Mouse (Mus musculus): ENCODE data around the gene Sbsn. TPM values are rescaled to one million over a fixed set of nuclear protein-coding genes. Genes with fewer than 3 reads are reported as not detected.

The Sbsn gene
- polyA plus RNA-seq (2012; rRNA removed), result 7.5 and 9.7 TPM in 2 replicates

DNA sequence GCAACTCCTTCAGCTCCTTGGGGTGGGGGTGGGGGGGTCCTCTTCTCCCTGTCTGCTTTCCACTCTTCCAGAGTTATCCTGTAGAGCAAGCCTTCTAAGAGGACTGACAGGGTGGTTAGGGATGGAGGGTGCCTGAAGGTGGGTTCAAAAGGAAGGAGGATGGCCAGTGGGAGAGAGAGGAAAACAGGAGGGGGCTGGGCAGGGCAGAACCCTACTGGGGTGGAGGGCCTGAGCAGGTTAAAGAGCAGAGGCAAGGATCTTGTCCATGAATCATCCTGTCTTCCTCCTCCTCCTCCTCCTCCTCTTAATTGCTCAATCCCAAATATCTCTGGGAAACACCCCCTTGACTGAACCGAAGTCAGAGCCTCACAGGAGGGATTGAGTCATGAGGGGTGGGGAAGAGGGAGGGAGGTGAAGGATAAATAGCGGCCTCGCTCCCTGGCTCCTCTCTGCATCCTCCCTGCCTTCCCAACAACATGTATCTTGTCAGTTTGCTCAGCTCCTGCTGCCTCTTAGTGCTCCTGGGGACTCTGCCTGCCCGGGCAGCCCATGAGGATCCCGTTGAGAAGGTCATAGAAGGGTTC is at the start of gene Sbsn:
Sbsn (plus strand) TSS at position 386 of the 584 bp plus-strand sequence.

DNA sequence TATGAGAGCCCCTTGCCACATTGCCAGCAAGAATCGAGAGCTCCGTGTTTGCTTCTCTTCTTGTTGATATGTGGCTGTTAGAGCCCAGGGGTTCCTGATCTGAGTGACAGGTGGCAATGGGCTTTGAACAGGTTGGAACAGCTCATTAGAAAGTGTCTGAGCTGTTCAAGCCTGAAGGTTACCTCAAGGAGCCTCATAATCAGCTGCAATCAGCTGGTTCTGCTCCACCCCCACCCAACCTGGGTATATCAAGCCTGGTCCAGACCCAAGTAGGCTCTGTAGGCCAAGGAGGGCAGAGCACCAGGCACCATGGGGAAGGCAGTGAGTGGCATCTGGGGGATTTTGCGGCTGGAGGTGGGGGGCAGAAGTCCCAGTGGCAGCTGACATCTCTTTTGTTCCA is 39.3 kb upstream of the Sbsn start, which contains the start of gene Atp4a:
Atp4a (plus strand) TSS at position 268 of the 400 bp plus-strand sequence.

DNA sequence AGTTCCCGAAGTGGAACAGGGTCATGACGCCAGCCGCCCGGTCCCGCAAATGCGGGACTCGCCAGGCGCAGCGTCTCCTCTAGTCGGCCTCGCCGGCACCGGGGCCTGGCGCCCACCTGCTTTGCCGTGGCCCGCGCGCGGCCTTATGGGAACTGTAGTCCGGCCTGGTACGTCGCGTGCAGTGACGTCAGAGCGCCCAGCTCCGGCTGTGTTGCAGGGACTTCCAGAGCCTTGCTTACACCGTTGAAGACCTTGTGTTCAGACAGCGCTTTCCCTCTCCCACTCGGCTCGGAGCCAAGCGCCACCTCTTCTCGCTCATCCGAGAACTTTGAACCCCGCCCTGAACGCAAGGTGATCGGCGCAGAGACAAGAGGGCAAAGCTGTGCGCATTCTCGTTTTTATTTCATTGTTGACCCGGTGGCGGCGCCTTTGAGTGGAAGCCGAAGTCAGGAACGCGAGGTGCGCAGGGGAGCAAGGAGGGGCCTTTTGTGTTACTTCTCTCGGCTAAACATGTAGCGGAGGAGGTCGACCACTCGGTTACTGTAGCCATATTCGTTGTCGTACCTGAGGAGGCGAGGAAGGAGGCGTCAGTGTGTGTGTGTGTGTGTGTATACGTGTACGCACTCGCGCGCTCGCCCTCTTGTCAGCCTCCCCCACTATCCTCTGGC is 21.7 kb upstream of the Sbsn start, which contains the start of gene Tmem147:
Tmem147 (minus strand) TSS at position 145 of the 668 bp plus-strand sequence.

DNA sequence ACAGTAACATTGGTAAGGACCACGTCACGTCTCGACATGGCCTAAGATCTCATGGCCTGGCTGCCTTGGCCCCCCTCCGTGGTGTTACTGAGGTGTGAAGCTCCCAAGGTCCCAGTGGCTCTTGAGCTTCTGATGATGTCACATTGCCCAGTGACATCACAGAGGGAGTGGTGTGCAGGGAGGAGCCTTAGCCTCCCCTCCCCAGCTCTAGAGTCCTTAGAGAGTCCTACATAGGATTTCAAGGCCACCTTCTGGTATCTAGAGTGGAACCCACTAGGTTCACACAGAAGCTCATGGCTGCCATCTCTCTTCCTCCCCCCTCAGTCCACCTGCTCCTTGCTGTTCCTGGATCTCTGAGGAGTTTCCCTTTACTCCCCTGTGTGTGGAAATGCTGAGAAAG is 7.7 kb upstream of the Sbsn start, which contains the start of gene Gapdhs:
Gapdhs (minus strand) TSS at position 65 of the 400 bp plus-strand sequence.

DNA sequence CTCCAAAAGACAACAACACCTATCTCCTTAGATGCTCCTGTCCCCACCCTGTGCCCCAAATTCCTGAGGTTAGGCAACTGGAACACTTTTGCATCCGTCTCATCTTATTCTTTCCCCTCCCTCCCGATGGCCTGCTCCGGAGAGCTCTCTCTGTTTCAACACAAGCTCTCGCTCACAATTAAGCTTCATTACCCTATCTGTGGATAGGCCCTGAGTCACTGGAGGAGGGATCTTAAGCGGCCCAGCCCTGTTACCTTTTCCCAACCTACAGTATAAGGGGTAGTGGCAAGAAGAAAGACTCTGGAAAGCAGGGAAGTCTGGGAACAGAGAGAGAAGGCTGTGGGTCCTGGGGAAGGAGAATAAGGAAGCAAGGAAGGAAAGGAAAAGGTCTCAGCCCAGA is 12.2 kb downstream of the Sbsn start, which contains the start of gene Dmkn:
Dmkn (plus strand) TSS at position 301 of the 400 bp plus-strand sequence.

DNA sequence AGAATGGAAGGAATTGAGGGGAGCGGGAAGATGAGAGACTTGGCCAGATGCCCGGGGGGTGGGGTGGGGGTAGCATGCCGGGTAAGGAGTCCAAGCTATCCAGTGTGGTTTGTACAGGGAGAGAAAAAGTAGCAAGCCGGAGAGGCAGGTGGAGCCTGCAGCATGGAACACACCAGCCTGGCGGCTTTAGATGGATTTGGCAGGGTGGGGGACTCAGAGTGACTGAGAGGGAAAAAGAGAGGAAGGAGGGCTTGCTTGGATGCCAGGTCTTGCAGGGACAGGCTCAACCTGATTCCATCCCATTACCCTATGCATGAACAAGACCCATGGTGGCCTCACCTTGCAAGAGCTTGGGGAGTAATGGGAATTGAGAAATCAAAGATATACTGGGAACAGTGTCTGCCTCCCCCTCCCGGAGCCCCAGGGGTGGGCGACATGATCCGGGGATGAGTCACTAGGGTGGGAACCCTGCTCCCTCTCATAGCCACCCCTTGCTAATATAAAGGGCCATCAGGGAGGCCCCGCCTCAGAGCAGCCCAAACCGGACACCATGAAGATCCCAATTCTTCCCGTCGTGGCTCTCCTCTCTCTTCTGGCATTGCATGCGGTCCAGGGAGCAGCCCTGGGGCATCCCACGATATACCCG is 36.2 kb downstream of the Sbsn start, which contains the start of gene Krtdap:
Krtdap (plus strand) TSS at position 520 of the 646 bp plus-strand sequence.

Other genes with a start within 250 kb of the Sbsn start
- 26.8 and 28.0 TPM in 2 replicates for gene Arhgap33, start 216.4 kb upstream of the Sbsn start, polyA plus RNA-seq (2012; rRNA removed)
- 35.0 and 43.0 TPM in 2 replicates for gene Hspb6, start 199.3 kb upstream of the Sbsn start, polyA plus RNA-seq (2012; rRNA removed)
- 16.8 and 22.1 TPM in 2 replicates for gene Proser3, start 199.2 kb upstream of the Sbsn start, polyA plus RNA-seq (2012; rRNA removed)
- 38.6 and 52.1 TPM in 2 replicates for gene Lin37, start 191.6 kb upstream of the Sbsn start, polyA plus RNA-seq (2012; rRNA removed)
- gene U2af1l4, start 188.2 kb upstream of the Sbsn start, polyA plus RNA-seq (2012; rRNA removed), result 54.3 and 70.9 TPM in 2 replicates
- gene Gm49396, start 188.1 kb upstream of the Sbsn start, polyA plus RNA-seq (2012; rRNA removed), result 1.2 and 1.7 TPM in 2 replicates
- 84.6 and 110 TPM in 2 replicates for gene Psenen, start 187.8 kb upstream of the Sbsn start, polyA plus RNA-seq (2012; rRNA removed)
- 5.7 and 6.6 TPM in 2 replicates for gene Igflr1, start 186.0 kb upstream of the Sbsn start, polyA plus RNA-seq (2012; rRNA removed)
- gene Kmt2b, start 162.7 kb upstream of the Sbsn start, polyA plus RNA-seq (2012; rRNA removed), result 57.6 and 63.3 TPM in 2 replicates
- 0.88 and 1.4 TPM in 2 replicates for gene Zbtb32, start 152.6 kb upstream of the Sbsn start, polyA plus RNA-seq (2012; rRNA removed)
- gene Upk1a, start 138.6 kb upstream of the Sbsn start, polyA plus RNA-seq (2012; rRNA removed), result 174 and 233 TPM in 2 replicates
- 216 and 385 TPM in 2 replicates for gene Cox6b1, start 125.3 kb upstream of the Sbsn start, polyA plus RNA-seq (2012; rRNA removed)
- not detected in 2 replicates for gene Etv2, start 115.6 kb upstream of the Sbsn start, polyA plus RNA-seq (2012; rRNA removed)
- gene Rbm42, start 101.2 kb upstream of the Sbsn start, polyA plus RNA-seq (2012; rRNA removed), result 104 and 110 TPM in 2 replicates
- 17.8 and 20.4 TPM in 2 replicates for gene Haus5, start 86.5 kb upstream of the Sbsn start, polyA plus RNA-seq (2012; rRNA removed)
- gene Pmis2, start 79.9 kb upstream of the Sbsn start, polyA plus RNA-seq (2012; rRNA removed), result not detected in 2 replicates
- gene 2200002J24Rik, start 52.5 kb upstream of the Sbsn start, polyA plus RNA-seq (2012; rRNA removed), result 1.6 and 4.1 TPM in 2 replicates
- 1.9 and 3.4 TPM in 2 replicates for gene Atp4a, start 39.3 kb upstream of the Sbsn start, polyA plus RNA-seq (2012; rRNA removed)
- 293 and 358 TPM in 2 replicates for gene Tmem147, start 21.9 kb upstream of the Sbsn start, polyA plus RNA-seq (2012; rRNA removed)
- gene Gapdhs, start 7.8 kb upstream of the Sbsn start, polyA plus RNA-seq (2012; rRNA removed), result not detected in 2 replicates
- 36.0 and 40.0 TPM in 2 replicates for gene Dmkn, start 12.3 kb downstream of the Sbsn start, polyA plus RNA-seq (2012; rRNA removed)
- not detected in 2 replicates for gene Krtdap, start 36.4 kb downstream of the Sbsn start, polyA plus RNA-seq (2012; rRNA removed)
- 5.7 and 6.9 TPM in 2 replicates for gene Ffar2, start 72.3 kb downstream of the Sbsn start, polyA plus RNA-seq (2012; rRNA removed)
- not detected in 2 replicates for gene Ffar3, start 104.7 kb downstream of the Sbsn start, polyA plus RNA-seq (2012; rRNA removed)
- gene Ffar1, start 110.1 kb downstream of the Sbsn start, polyA plus RNA-seq (2012; rRNA removed), result 0.02 and 0.07 TPM in 2 replicates
- gene Cd22, start 128.9 kb downstream of the Sbsn start, polyA plus RNA-seq (2012; rRNA removed), result 1.4 and 1.6 TPM in 2 replicates
- 0.99 and 1.1 TPM in 2 replicates for gene Mag, start 163.4 kb downstream of the Sbsn start, polyA plus RNA-seq (2012; rRNA removed)
- 3.6 and 6.3 TPM in 2 replicates for gene Hamp2, start 173.2 kb downstream of the Sbsn start, polyA plus RNA-seq (2012; rRNA removed)
- gene Hamp, start 192.6 kb downstream of the Sbsn start, polyA plus RNA-seq (2012; rRNA removed), result 2.3 and 5.6 TPM in 2 replicates
- 245 and 388 TPM in 2 replicates for gene Usf2, start 205.3 kb downstream of the Sbsn start, polyA plus RNA-seq (2012; rRNA removed)
- gene Lsr, start 222.0 kb downstream of the Sbsn start, polyA plus RNA-seq (2012; rRNA removed), result 139 and 178 TPM in 2 replicates
- 3.3 and 3.7 TPM in 2 replicates for gene Fam187b, start 222.3 kb downstream of the Sbsn start, polyA plus RNA-seq (2012; rRNA removed)

All from ovary, adult 2 months (tissue).